Mouse (Mus musculus): ENCODE measurements around the gene Zfp445. TPM values are rescaled to one million over a fixed set of nuclear protein-coding genes. Genes with fewer than 3 reads are reported as not detected.
A peak's percentile ranks its signal among the peaks of the same experiment; 100 is the strongest.

Zfp445 gene
- polyA plus RNA-seq, 1 experiment from 2014 or later = 36.7 TPM

DNA sequence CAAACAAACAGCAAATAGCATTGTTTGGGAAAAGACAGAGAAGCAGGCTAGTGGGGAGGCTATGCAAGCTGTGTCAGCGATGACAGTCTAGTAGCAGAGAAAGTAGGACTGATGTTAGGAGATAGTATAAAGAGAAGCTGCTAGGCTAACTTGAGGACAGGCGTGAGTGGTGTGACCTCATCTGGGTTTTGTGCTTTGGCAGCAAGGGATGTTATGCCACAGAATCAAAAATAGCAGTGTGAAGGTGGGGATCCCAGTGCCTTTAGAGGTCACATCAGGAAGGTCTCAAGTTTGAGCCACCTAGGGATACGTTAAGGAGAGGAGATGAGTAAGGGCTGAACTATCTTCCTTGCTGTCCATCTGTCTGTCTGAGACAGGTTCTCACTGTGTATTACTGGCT lies 55.6 kb downstream of the Zfp445 start:
- ATAC-seq (ENCODE audit: insufficient number of reproducible peaks, insufficient read depth, low FRiP score, low read depth) = no peak
- H3K4me2 ChIP-seq (ENCODE audit: low read length) = no peak overlapping the region
- H3K27ac ChIP-seq (replicated peaks in 1 of 2; ENCODE audit: control insufficient read depth in 1 of 2, insufficient read depth in 1 of 2, low read depth in 2 of 2, low read length in 2 of 2) = no peak overlapping the region
- peaks cover 19% of the 10 kb centered on the region for H3K36me3 ChIP-seq (ENCODE audit: control insufficient read depth, insufficient read depth, low read length)
- H3K27me3 ChIP-seq (ENCODE audit: control insufficient read depth, insufficient read depth, low read length) = no peaks in the 10 kb centered on the region
- no peak overlapping the region for H3K4me3 ChIP-seq (ENCODE audit: control insufficient read depth in 1 of 2, insufficient read depth in 1 of 2, low read depth in 1 of 2, low read length in 2 of 2)
- peaks cover 7 to 22% of the 10 kb centered on the region in 2 experiments; a peak in 3 of 4 replicates for H3K4me1 ChIP-seq (ENCODE audit: control insufficient read depth in 2 of 2, insufficient read depth in 2 of 2, low read length in 2 of 2)
- no peaks in the 10 kb centered on the region for H3K9me3 ChIP-seq (ENCODE audit: control insufficient read depth, low read length)
- WGBS = 33% methylated on average over 3 of the region's 3 CpGs
- no peak overlapping the region for H3K9ac ChIP-seq (ENCODE audit: low read length)

DNA sequence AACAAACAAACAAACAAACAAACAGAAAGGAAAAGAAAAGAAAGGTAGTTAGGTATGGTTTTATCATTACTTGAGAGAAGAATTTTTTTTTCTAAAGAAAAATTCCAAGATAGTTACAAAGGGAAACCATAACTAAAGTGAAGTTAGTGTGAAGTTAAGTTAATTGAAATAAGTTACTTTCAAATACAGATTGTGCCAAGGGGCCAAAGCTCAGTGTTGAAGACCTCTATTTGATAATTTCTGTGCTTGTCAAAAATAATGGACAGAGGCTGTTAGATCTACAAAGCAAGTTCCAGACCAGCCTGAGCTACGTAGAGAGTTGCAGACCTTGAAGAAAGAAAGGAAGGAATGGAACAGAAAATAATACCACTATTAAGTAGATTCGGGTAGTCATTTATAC lies 58.6 kb downstream of the Zfp445 start:
- H3K27ac ChIP-seq (replicated peaks in 1 of 2; ENCODE audit: control insufficient read depth in 1 of 2, insufficient read depth in 1 of 2, low read depth in 2 of 2, low read length in 2 of 2) = no peak overlapping the region
- ATAC-seq (ENCODE audit: insufficient number of reproducible peaks, insufficient read depth, low FRiP score, low read depth) = no peak
- H3K4me2 ChIP-seq (ENCODE audit: low read length) = no peak overlapping the region
- no peak overlapping the region for H3K4me3 ChIP-seq (ENCODE audit: control insufficient read depth in 1 of 2, insufficient read depth in 1 of 2, low read depth in 1 of 2, low read length in 2 of 2)
- no peak overlapping the region for H3K9ac ChIP-seq (ENCODE audit: low read length)
- H3K27me3 ChIP-seq (ENCODE audit: control insufficient read depth, insufficient read depth, low read length) = no peaks in the 10 kb centered on the region
- peaks cover 7 to 22% of the 10 kb centered on the region in 2 experiments; a peak in 3 of 4 replicates for H3K4me1 ChIP-seq (ENCODE audit: control insufficient read depth in 2 of 2, insufficient read depth in 2 of 2, low read length in 2 of 2)
- H3K36me3 ChIP-seq (ENCODE audit: control insufficient read depth, insufficient read depth, low read length) = no peaks in the 10 kb centered on the region; the same call in 1 of the 2 replicates
- 90% methylated on average over 2 of the region's 2 CpGs for WGBS
- H3K9me3 ChIP-seq (ENCODE audit: control insufficient read depth, low read length) = no peaks in the 10 kb centered on the region

DNA sequence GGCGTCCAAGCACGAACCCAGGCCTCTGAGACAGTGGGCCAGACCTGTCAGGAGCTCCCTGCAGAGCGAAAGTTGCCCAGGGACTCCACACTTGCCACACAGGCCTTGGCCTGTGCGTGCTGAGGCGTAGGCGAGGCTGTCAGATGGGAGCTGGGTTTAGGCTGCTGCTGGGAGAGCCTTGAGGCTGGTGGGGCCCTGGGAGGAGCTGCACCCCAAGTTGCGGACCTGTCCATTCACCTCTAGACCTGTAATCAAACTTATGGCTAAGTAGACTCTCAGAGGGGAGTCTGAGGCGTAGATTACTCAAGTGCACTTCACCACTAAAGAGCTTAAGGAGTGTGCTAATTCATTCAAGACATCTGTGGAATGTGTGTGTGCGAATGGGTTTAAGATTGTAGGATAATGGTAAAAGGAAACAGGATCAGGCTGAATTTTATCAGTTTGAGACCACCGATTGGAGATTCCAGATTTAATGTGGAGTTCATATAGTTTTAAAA lies 59.9 kb downstream of the Zfp445 start:
- peak overlapping the region; percentile 86 to 98 for H3K27ac ChIP-seq (replicated peaks in 1 of 2; ENCODE audit: control insufficient read depth in 1 of 2, insufficient read depth in 1 of 2, low read depth in 2 of 2, low read length in 2 of 2)

DNA sequence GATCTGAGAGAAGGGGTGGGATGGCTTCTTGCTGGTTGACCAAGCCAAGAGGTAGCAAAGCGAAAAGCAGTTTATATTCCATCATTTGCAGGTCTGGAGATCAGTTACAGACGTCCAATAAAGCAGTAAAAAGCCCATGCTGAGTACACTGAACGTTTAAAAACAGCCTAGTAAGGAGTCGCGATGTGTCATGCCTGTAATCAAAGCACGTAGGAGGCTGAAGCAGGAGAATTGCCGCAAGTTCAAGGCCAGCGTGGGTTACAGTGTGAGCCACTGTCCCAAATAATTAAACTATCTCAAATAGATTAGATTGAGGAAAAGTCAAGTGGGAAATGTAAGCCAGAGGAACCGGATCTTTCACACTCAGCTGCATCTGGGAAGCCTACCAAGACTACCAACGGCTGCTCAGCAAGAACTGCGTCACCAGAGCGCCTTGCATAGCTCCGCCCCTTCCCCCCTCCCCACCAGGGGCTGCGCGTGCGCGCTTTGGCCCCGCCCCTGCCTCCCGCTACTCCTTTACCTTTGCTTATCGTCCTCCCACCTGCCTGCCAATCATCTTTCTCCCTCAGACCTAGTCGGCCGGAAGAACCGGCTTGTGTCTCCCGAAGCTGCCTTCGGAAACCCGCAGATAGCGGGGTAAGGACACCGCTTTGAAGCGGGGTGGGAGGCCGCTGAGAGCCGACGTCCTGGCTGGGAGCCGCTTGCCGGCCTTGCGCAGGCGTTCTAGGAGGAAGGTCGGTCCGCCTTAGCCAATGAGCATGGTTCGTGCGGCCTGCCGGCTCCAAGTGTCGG lies 60.6 kb downstream of the Zfp445 start, which contains the start of gene Tcaim:
Gene Tcaim (plus strand): TSS at position 487 of the 792 bp plus-strand sequence.
- WGBS = 5% methylated on average over 42 of the region's 42 CpGs
- peak within 1 kb of the TSS; percentile 86 to 98 for H3K27ac ChIP-seq (replicated peaks in 1 of 2; ENCODE audit: control insufficient read depth in 1 of 2, insufficient read depth in 1 of 2, low read depth in 2 of 2, low read length in 2 of 2)
- H3K9ac ChIP-seq (ENCODE audit: low read length) = peak within 1 kb of the TSS; percentile 80
- H3K4me1 ChIP-seq (ENCODE audit: control insufficient read depth in 2 of 2, insufficient read depth in 2 of 2, low read length in 2 of 2) = peaks cover 6 to 13% of the 10 kb centered on the region in 2 experiments; a peak in 3 of 4 replicates
- H3K36me3 ChIP-seq (ENCODE audit: control insufficient read depth, insufficient read depth, low read length) = no peaks in the 10 kb centered on the region
- no peaks in the 10 kb centered on the region for H3K9me3 ChIP-seq (ENCODE audit: control insufficient read depth, low read length)
- peak within 1 kb of the TSS; percentile 85 for H3K4me2 ChIP-seq (ENCODE audit: low read length)
- peak within 1 kb of the TSS; percentile 58 to 98 for H3K4me3 ChIP-seq (ENCODE audit: control insufficient read depth in 1 of 2, insufficient read depth in 1 of 2, low read depth in 1 of 2, low read length in 2 of 2)
- H3K27me3 ChIP-seq (ENCODE audit: control insufficient read depth, insufficient read depth, low read length) = no peaks in the 10 kb centered on the region
- peak; percentile 95 for ATAC-seq (ENCODE audit: insufficient number of reproducible peaks, insufficient read depth, low FRiP score, low read depth)

More for the DNA sequence above, 59.9 kb downstream of the Zfp445 start:
- Histone ChIP-seq H3K9me3 (ENCODE audit: control insufficient read depth, low read length) (no peaks in the 10 kb centered on the region), H3K9ac (ENCODE audit: low read length) (peak overlapping the region; percentile 80), H3K4me1 (ENCODE audit: control insufficient read depth in 2 of 2, insufficient read depth in 2 of 2, low read length in 2 of 2) (peaks cover 7 to 20% of the 10 kb centered on the region in 2 experiments; a peak in 3 of 4 replicates), H3K4me3 (ENCODE audit: control insufficient read depth in 1 of 2, insufficient read depth in 1 of 2, low read depth in 1 of 2, low read length in 2 of 2) (peak overlapping the region; percentile 58 to 98), H3K36me3 (ENCODE audit: control insufficient read depth, insufficient read depth, low read length) (no peaks in the 10 kb centered on the region), H3K27me3 (ENCODE audit: control insufficient read depth, insufficient read depth, low read length) (no peaks in the 10 kb centered on the region), H3K4me2 (ENCODE audit: low read length) (peak overlapping the region; percentile 85)
- no peak; the same call in none of the 2 replicates for ATAC-seq (ENCODE audit: insufficient number of reproducible peaks, insufficient read depth, low FRiP score, low read depth)
- WGBS = 8% methylated on average over 10 of the region's 10 CpGs

Other genes with a start within 250 kb of the Zfp445 start
- not detected in 2 replicates for gene Topaz1, start 118.7 kb downstream of the Zfp445 start, polyA plus RNA-seq (2014; fragmentation: Nextera tagmentation; extraction: Ambion mirVana)
- gene Tcaim, start 60.5 kb downstream of the Zfp445 start, polyA plus RNA-seq (2014; fragmentation: Nextera tagmentation; extraction: Ambion mirVana) = 6.2 and 6.9 TPM in 2 replicates
- gene Gm35549, start 22.0 kb downstream of the Zfp445 start, polyA plus RNA-seq (2014; fragmentation: Nextera tagmentation; extraction: Ambion mirVana) = 0.36 TPM in 1 of 2 replicates, not detected in the other
- gene Zkscan7, start 19.7 kb upstream of the Zfp445 start, polyA plus RNA-seq (2014; fragmentation: Nextera tagmentation; extraction: Ambion mirVana) = 1.1 and 1.5 TPM in 2 replicates
- gene Zfp105, start 57.1 kb upstream of the Zfp445 start, polyA plus RNA-seq (2014; fragmentation: Nextera tagmentation; extraction: Ambion mirVana) = 10.8 and 11.5 TPM in 2 replicates
- 28.0 and 30.0 TPM in 2 replicates for gene 1110059G10Rik, start 85.0 kb upstream of the Zfp445 start, polyA plus RNA-seq (2014; fragmentation: Nextera tagmentation; extraction: Ambion mirVana)
- gene Kif15, start 85.0 kb upstream of the Zfp445 start, polyA plus RNA-seq (2014; fragmentation: Nextera tagmentation; extraction: Ambion mirVana) = 22.2 and 26.2 TPM in 2 replicates
- 23.0 and 23.5 TPM in 2 replicates for gene Tmem42, start 155.3 kb upstream of the Zfp445 start, polyA plus RNA-seq (2014; fragmentation: Nextera tagmentation; extraction: Ambion mirVana)
- 0.35 and 0.49 TPM in 2 replicates for gene Tgm4, start 168.7 kb upstream of the Zfp445 start, polyA plus RNA-seq (2014; fragmentation: Nextera tagmentation; extraction: Ambion mirVana)
- gene Zdhhc3, start 247.2 kb upstream of the Zfp445 start, polyA plus RNA-seq (2014; fragmentation: Nextera tagmentation; extraction: Ambion mirVana) = 36.5 and 36.9 TPM in 2 replicates
- 68.0 and 72.9 TPM in 2 replicates for gene Exosc7, start 247.2 kb upstream of the Zfp445 start, polyA plus RNA-seq (2014; fragmentation: Nextera tagmentation; extraction: Ambion mirVana)

Data from heart, embryonic 14.5 days (tissue).